Mouse (Mus musculus) left cerebral cortex, adult 11 months (tissue): ENCODE measurements around the gene Pih1d1.

Experiments
- DNase-seq: peaks from one replicate; pipeline ENCODE4 v3.0.0; 2022; ENCODE audit warnings: low spot score

Pih1d1 gene

DNA sequence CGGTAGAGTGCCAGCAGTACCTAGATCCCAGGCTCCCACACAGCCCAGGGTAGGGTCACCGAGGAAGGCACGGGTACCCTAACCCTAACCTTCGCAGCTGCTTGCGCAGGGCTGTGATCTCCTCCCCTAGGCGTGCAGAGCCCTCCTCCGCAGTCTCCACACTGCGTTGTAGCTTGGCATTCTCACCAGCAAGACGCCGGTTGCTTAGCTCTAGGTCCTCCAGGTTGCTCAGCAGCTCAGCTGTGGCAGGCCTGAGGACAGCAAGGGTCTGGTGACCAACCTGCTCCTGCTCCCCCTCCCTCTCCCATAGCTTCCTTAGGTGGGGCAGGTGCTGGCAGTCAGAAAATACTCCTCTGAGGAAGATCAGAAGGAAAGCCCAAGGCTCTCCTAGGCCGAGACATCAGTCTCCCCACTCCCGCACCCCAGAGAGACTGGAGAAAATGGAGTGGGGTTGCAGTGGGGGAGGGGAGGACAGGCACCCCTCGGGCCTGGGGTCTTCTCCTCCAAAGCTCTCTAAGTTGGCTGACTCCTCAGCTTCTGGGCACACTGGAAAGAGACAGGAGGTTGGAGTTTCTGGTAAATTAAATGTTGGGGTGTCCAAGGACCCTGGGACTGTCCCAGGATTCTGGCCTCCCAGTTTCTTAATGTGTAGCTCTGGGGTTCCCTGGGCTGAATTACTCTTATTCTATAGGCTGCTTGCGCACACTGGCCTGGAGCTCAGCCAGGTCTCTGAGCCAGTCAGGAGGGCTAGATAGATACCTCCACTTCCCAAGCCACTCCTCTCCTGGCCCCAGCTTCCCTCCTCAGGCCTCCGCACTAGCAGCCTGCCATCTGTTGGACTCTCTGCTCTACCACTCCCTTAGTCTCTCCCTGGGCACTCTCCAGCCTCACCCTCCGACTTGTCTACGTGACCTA, 40.0 kb downstream of the Pih1d1 start:
- no peak for DNase-seq

DNA sequence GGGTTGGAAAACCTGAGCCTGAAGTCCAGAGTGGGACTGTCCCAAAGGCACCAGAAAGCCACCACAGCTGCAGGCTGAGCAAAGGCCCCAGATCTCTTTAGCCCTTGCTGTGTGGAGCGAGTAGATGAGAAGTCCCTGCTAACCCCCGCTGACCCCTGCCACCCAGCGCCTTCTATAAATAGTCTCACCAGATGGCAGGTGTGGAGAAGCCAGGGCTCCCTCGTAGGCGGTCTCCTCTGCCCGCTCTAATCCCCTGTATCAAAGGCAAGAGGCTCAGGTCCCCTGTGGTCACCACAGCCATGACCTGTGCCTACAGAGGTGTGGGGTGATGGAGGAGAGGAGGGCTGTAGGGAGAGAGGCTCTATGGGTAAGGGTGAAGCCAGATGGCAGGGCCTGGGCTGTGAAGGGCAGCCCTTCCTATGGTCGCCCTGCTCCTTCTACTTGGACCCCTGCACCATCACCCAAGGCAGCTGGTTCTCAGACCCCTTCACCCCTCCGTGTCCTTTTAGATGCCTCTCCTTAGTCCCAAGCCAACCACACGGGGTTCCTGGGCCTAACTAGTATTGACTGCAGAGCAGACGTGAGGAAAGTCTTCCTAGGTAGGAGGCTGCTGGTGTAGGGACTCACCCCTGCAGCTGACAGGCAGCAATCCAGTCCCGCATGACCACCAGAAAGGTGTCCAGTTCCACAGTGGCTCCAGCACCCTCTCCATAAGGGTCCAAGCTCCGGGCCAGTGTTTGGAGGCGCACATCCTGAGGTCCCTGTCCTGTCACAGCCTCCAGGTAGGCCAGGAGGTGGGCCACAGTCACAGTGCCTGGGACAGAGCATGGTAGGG, 41.5 kb downstream of the Pih1d1 start:
- DNase-seq, result no peak

DNA sequence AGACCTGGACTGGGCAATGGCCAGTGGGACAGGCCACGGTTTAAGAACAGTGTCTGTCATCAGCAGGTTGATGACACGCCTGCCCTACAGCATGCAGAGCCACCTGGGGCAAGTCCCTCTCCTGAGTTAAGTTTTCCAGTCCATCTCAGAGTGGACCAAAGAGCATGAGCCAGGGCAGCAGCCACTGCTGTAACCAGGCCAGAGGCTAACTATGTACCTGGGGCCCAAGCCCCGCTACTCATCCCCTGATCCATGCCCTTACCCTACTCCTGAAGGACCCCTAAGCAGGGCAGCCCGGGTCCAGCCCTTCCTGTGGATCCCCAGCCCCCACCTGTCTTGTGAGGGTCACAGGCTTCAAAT, 42.1 kb downstream of the Pih1d1 start:
- no peak for DNase-seq

DNA sequence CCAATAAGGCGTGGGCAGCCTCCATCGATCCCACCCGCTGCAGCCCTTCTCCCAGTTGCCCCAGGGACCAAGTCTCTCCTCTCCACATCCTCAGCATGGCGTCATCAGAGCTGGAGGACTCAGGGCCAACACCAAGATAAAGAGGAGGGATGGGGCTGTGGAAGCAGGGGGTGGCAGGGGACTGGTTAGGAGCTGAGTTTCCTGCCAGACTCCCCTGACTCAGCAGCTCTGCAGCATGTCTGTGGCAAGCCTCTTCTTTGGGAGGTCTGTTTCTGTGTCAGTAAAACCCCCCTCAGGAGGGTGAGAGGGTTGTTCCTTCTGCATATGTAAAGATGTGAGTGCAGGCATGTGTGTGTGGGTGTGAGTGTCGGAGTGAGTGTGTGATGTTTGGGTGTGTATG, 42.9 kb downstream of the Pih1d1 start:
- DNase-seq, result no peak

DNA sequence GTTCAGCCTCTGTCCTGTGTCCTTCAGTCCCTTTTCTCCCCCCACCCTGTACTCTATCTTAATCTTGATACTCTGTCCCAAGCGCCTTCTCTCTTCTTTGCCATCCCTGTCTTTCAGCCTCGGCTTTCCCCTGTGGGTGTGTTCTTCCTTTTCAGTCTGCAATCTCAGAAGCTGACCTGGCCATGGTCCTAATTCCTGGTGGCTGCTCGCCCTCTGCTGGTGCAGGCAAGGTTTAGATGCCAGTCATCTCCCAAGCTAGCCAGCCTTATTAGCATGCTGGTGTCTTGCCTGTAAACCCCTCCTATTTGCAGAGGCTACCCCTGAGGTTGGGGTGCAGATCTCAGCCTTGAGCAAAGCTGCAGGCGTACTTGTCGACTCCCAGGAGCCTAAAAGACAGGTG, 44.3 kb downstream of the Pih1d1 start:
- peak; percentile 51 for DNase-seq

DNA sequence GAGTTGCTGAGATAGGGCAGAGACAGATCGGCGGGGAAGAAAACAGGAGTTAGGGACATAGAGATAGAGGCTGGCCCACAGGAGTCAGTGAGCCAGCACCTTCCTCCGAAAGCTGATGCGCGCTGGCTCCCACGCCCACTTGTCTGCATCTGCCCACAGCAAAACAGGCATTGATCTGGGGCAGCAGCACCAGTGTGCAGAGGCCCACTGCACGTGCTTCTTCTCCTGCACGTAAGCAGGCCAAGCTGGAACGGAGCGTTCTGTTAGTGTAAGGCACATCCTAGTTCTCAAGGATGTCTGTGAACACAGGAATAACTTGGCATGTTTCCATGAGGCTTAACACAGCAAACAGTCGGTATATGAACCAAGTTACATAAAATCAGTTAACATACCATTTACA, 44.9 kb downstream of the Pih1d1 start:
- peak; percentile 70 for DNase-seq

DNA sequence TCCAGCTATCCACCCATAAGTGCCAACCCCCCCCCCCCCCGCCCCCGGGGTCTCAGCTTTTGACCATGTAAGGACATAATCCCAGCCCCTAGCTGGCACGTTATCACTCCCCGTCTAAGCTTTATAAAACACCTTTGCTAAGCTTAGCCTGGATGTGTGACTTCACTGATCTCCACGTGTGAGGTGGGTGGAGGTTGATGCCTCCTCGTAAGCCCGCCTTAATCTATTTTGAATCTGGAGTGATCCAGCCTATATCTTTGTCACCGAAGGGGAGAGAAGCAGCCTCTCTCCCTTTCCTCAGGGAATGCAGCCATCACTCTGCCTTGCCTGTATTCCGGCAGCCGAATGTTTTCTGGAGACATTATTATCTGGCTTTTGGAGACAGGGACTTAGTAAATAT, 48.6 kb downstream of the Pih1d1 start:
- no peak for DNase-seq

DNA sequence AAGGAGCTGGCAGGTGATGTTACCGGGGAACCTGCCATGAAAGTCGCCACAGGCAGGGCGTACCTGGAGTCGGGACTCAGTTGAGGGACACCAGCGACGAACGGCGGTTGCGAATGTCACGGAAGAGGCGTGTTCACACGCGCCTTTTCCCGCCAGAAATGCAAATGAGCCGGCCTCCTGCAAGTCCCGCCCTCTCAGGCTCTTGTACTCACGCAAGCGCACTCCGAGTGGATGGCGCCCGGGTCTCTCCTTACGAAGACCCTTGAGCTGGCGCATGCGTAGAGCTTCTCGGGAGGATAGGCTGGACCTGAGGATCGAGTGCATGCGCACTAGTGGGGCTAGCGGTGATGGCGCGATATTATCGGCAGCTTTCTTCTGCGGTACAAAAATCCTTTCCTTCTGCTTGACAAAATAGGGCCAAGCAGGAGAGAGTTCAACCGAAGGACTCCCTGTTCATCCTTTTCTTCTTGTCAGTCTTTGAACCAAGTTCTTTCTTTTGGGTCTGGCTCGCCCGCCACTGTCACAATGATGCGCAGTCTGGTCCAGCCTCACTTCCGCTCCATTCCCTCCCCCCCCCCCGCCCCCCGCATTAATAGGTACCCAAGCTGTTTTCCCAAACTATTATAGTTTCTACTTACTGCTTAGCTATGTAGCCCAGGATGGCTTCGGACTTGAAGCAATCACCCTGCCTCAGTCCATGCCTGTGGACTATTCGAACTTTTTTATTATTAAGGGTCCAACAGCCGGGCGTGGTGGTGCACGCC, 50.5 kb downstream of the Pih1d1 start, which contains the start of gene Ccdc155:
Gene Ccdc155 (minus strand): TSS at position 513 of the 764 bp plus-strand sequence.
- DNase-seq, result peak; percentile 88

DNA sequence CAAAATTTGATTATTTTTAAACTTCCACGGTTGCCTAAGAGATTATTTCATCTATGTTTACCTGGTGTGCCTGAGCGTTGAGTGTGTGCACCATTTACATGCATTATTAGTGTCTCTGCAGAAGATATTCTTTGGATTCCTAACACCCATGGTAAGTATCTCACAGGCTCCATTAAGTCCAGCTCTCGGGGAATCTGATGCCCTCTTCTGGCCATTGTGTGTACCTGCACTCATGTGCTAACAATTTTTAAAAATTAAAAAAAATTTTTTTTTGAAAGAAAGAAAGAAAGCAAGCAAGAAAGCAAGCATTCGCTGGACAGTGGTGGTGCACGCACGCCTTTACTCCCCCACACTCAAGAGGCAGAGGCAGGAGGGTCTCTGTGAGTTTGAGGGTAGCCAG, 54.2 kb downstream of the Pih1d1 start:
- no peak for DNase-seq
